Mouse (Mus musculus) thymus, postnatal 10 days (tissue): ENCODE measurements around the gene Rptn.
A peak's percentile ranks its signal among the peaks of the same experiment; 100 is the strongest.
"Not testable (repeated sequence)": the region's sequence is repeated elsewhere in the genome, so short reads cannot be mapped to it uniquely, and the experiment has no call there.

Source experiments
- DNase-seq, 2 experiments: peaks; one replicate each; pipeline ENCODE4 v3.0.0; 2021; ENCODE audit warnings: low spot score in 2 of 2

The Rptn gene

GRCm38 (mm10) chr3:93393366-93393765 is at the start of gene Rptn:
Gene Rptn (plus strand): TSS chr3:93393699.
- DNase-seq: no peak

GRCm38 (mm10) chr3:93346896-93347295 is 46.6 kb upstream of the Rptn start:
- no peak for DNase-seq

GRCm38 (mm10) chr3:93360045-93360444 is 33.5 kb upstream of the Rptn start:
- DNase-seq: peak; percentile 11 to 63

- peak in 1 of 2 experiments; percentile 18 for DNase-seq
Measured at GRCm38 (mm10) chr3:93361933-93362574, 31.4 kb upstream of the Rptn start.

- no peak for DNase-seq
Measured at GRCm38 (mm10) chr3:93366966-93367575, 26.4 kb upstream of the Rptn start.

GRCm38 (mm10) chr3:93368171-93368570 is 25.3 kb upstream of the Rptn start:
- DNase-seq: no peak

- no peak for DNase-seq
Measured at GRCm38 (mm10) chr3:93373416-93373815, 20.1 kb upstream of the Rptn start.

GRCm38 (mm10) chr3:93375196-93375595 is 18.3 kb upstream of the Rptn start:
- no peak for DNase-seq

GRCm38 (mm10) chr3:93375601-93376000 is 17.9 kb upstream of the Rptn start:
- DNase-seq: no peak

GRCm38 (mm10) chr3:93378146-93378545 is 15.4 kb upstream of the Rptn start:
- DNase-seq: no peak

GRCm38 (mm10) chr3:93403936-93404335 is 10.4 kb downstream of the Rptn start:
- DNase-seq: no peak

GRCm38 (mm10) chr3:93406992-93407391 is 13.5 kb downstream of the Rptn start:
- peak in 1 of 2 experiments; percentile 3 for DNase-seq

GRCm38 (mm10) chr3:93411905-93412304 is 18.4 kb downstream of the Rptn start:
- DNase-seq: no peak

- DNase-seq: no peak
Measured at GRCm38 (mm10) chr3:93431673-93432072, 38.2 kb downstream of the Rptn start.

- no peak for DNase-seq
Measured at GRCm38 (mm10) chr3:93442030-93442429, 48.5 kb downstream of the Rptn start, which contains the start of gene Tchh. Gene Tchh (plus strand): TSS chr3:93442330.

- DNase-seq: no peak
Measured at GRCm38 (mm10) chr3:93443501-93444101, 50.1 kb downstream of the Rptn start.

- DNase-seq: peak in 1 of 2 experiments; percentile 7
Measured at GRCm38 (mm10) chr3:93444343-93445164, 51.1 kb downstream of the Rptn start.

GRCm38 (mm10) chr3:93445165-93445705 is 51.7 kb downstream of the Rptn start:
- no peak for DNase-seq

GRCm38 (mm10) chr3:93446128-93446755 is 52.7 kb downstream of the Rptn start:
- no peak for DNase-seq

- DNase-seq: not testable (repeated sequence)
Measured at GRCm38 (mm10) chr3:93446756-93447137, 53.2 kb downstream of the Rptn start.

- DNase-seq: no peak
Measured at GRCm38 (mm10) chr3:93447138-93447841, 53.8 kb downstream of the Rptn start.
